ENCODE assay signal across 8 mouse cellular contexts in genomic region chr3:65527691-65528601, GRCm38 (mm10). TPM values are rescaled to one million over a fixed set of nuclear protein-coding genes. Genes with fewer than 3 reads are reported as not detected.
DNase-seq lines count a peak whose midpoint lies in the region; ATAC-seq and TF ChIP-seq lines count a peak whose summit lies in the region.

Gene Tiparp (plus strand): TSS chr3:65528410.

- DNase-seq in gastrocnemius, adult 8-10 months (ENCODE audit: low spot score in 2 of 2), result peak; percentile 76 to 85
- peak; percentile 58 for DNase-seq in hindlimb bud, embryonic 11.5 days (ENCODE audit: extremely low spot score, low read depth, low spot score)
- DNase-seq in left cerebral cortex, adult 8-10 months (ENCODE audit: low spot score in 2 of 2), result peak; percentile 78 to 87
- peak; percentile 95 for DNase-seq in right cerebral cortex, postnatal 10 days (ENCODE audit: low spot score in 2 of 2)
- peak; percentile 86 for DNase-seq in urinary bladder, postnatal 25 days (ENCODE audit: low spot score)

- TF ChIP-seq CTCF in cortical plate, adult 2 months (IDR thresholded peaks at IDR 0.05; ENCODE audit: extremely low read depth, insufficient read depth, low read length), result 0 out of 2 replicates have a peak, but pooled peaks have one; percentile 17

- peak within 1 kb of the TSS; percentile 91 for H3K4me3 ChIP-seq in cortical plate, adult 2 months (ENCODE audit: insufficient read depth, low read length)
- H3K4me3 ChIP-seq in megakaryocyte, embryonic 14.5 days (replicated peaks), result peak within 1 kb of the TSS; percentile 100

- peak; percentile 98 for TF ChIP-seq POLR2A in cortical plate, adult 2 months (IDR thresholded peaks at IDR 0.05; ENCODE audit: extremely low read depth, insufficient read depth, low read length)

- ATAC-seq in activated CD4-positive, CD25-positive, alpha-beta regulatory T cell, adult 4 months, result peak; percentile 78

- H3K4me1 ChIP-seq in cortical plate, adult 2 months (ENCODE audit: control insufficient read depth, insufficient read depth, low read length), result no peaks in the 10 kb centered on the region
- peaks cover 15% of the 10 kb centered on the region for H3K4me1 ChIP-seq in megakaryocyte, embryonic 14.5 days

- peak within 1 kb of the TSS; percentile 99 for H3K27ac ChIP-seq in cortical plate, adult 2 months (ENCODE audit: insufficient read depth, low read length)

- no peaks in the 10 kb centered on the region for H3K9me3 ChIP-seq in megakaryocyte, embryonic 14.5 days

- H3K27me3 ChIP-seq in megakaryocyte, embryonic 14.5 days (replicated peaks), result no peaks in the 10 kb centered on the region

- H3K36me3 ChIP-seq in megakaryocyte, embryonic 14.5 days (replicated peaks; ENCODE audit: low read length), result peaks cover 10% of the 10 kb centered on the region

RNA-seq across cellular contexts. Expression of gene Tiparp, which starts in this region (rescaled TPM):
- 1 to 10 TPM; 5.5 to 9.2 TPM for polyA plus RNA-seq in activated CD4-positive, CD25-positive, alpha-beta regulatory T cell, adult 4 months (2017; shearing (Covaris generic))
- polyA plus RNA-seq in cortical plate, adult 2 months (2012; rRNA removed), result 6.4 and 8.2 TPM in 2 replicates
- total RNA-seq in gastrocnemius, adult 8-10 months (2022), result 10 to 100 TPM; 10.9 to 47.7 (median 17.5) TPM
- total RNA-seq in left cerebral cortex, adult 8-10 months (2022), result 10 to 100 TPM; 10.6 to 21.0 (median 14.0) TPM
- 0.38 TPM in 1 of 2 replicates, not detected in the other for polyA plus RNA-seq in megakaryocyte, embryonic 14.5 days (2012; ENCODE audit: insufficient read depth, low replicate concordance)

Comparison
In these comparisons a context has a peak if more than half of its experiments do, and no peak if none do; other contexts are left out.
1. Peak in every context shown above with its lines: DNase-seq, ATAC-seq, H3K4me3 ChIP-seq and H3K27ac ChIP-seq.